Mouse (Mus musculus) MEL (cell line): ENCODE results near the gene Acox3. TPM values are rescaled to one million over a fixed set of nuclear protein-coding genes. Genes with fewer than 3 reads are reported as not detected.

ENCODE experiments used
- DNase-seq: peaks from one replicate; pipeline ENCODE4 v3.0.0; 2011; ENCODE audit warnings: low read depth, low spot score
- H3K27ac ChIP-seq: 2 replicates; pipeline ENCODE4 v1.5.1; 2012; ENCODE audit warnings: low read depth, mild to moderate bottlenecking, control low read depth, low read length, moderate library complexity; ENCODE audit not compliant: control insufficient read depth
- H3K27me3 ChIP-seq, 2 experiments: fragments of 150-350 bp in 1 of 2; sonication (generic) in 1 of 2; 2 replicates each; pipeline ENCODE4 v1.6.1; 2012; ENCODE audit warnings: low read length in 2 of 2, mild to moderate bottlenecking in 2 of 2, improper control_type of control experiment in 1 of 2, moderate library complexity in 1 of 2; ENCODE audit not compliant: insufficient read depth in 2 of 2, control insufficient read depth in 1 of 2
- H3K36me3 ChIP-seq, 2 experiments: 2 replicates each; pipeline ENCODE4 v1.6.1; 2012 to 2014; ENCODE audit warnings: low read length in 2 of 2, improper control_type of control experiment in 1 of 2, inconsistent platforms in 1 of 2, mild to moderate bottlenecking in 1 of 2; ENCODE audit not compliant: insufficient read depth in 2 of 2, control insufficient read depth in 1 of 2
- H3K4me1 ChIP-seq, 2 experiments: fragments of 150-350 bp in 1 of 2; sonication (generic) in 1 of 2; 2 replicates each; pipeline ENCODE4 v1.6.1; 2012; ENCODE audit warnings: low read length in 2 of 2, improper control_type of control experiment in 1 of 2, mild to moderate bottlenecking in 1 of 2; ENCODE audit not compliant: insufficient read depth in 2 of 2, control insufficient read depth in 1 of 2
- H3K4me3 ChIP-seq, 2 experiments: fragments of 150-350 bp in 1 of 2; sonication (generic) in 1 of 2; 2 replicates each; pipeline ENCODE4 v1.5.1; 2012; ENCODE audit warnings: low read depth in 2 of 2, low read length in 2 of 2, mild to moderate bottlenecking in 2 of 2, moderate library complexity in 2 of 2, control low read depth in 1 of 2, improper control_type of control experiment in 1 of 2; ENCODE audit not compliant: control insufficient read depth in 1 of 2, insufficient read depth in 1 of 2
- H3K79me2 ChIP-seq: 2 replicates; pipeline ENCODE4 v1.6.1; 2012; ENCODE audit warnings: mild to moderate bottlenecking, low read length, moderate library complexity; ENCODE audit not compliant: control insufficient read depth, poor library complexity, insufficient read depth
- H3K9ac ChIP-seq: 2 replicates; pipeline ENCODE4 v1.6.1; 2012; ENCODE audit warnings: low read depth, mild to moderate bottlenecking, control low read depth, low read length, moderate library complexity; ENCODE audit not compliant: control insufficient read depth, poor library complexity, severe bottlenecking
- H3K9me3 ChIP-seq: fragments of 150-350 bp; sonication (generic); replicated peaks from 2 replicates; pipeline ENCODE4 v1.6.1; 2012; ENCODE audit warnings: mild to moderate bottlenecking, low read length, improper control_type of control experiment, moderate library complexity; ENCODE audit not compliant: insufficient read depth
- BHLHE40 ChIP-seq: IDR thresholded peaks from 2 replicates; pipeline ENCODE4 v1.6.1; 2012; ENCODE audit warnings: low read depth, mild to moderate bottlenecking, inconsistent platforms, low read length, improper control_type of control experiment, borderline replicate concordance
- CHD1 ChIP-seq: IDR thresholded peaks from 2 replicates; pipeline ENCODE4 v1.6.1; 2012; ENCODE audit warnings: low read depth, mild to moderate bottlenecking, inconsistent platforms, low read length, improper control_type of control experiment
- ELF1 ChIP-seq: IDR thresholded peaks from 2 replicates; pipeline ENCODE4 v1.6.1; 2014; ENCODE audit warnings: low read depth, mild to moderate bottlenecking, inconsistent platforms, low read length, improper control_type of control experiment, moderate library complexity
- EP300 ChIP-seq, 2 experiments: IDR thresholded peaks; 2 replicates each; pipeline ENCODE4 v1.6.1; 2011; ENCODE audit warnings: improper control_type of control experiment in 2 of 2, low read length in 2 of 2, low read depth in 1 of 2, mild to moderate bottlenecking in 1 of 2
- GATA1 ChIP-seq: IDR thresholded peaks from 2 replicates; pipeline ENCODE4 v1.6.1; 2011; ENCODE audit warnings: low read depth, low read length, improper control_type of control experiment
- HCFC1 ChIP-seq: IDR thresholded peaks from 2 replicates; pipeline ENCODE4 v1.6.1; 2012; ENCODE audit warnings: low read depth, mild to moderate bottlenecking, inconsistent platforms, low read length, improper control_type of control experiment, moderate library complexity
- KAT2A ChIP-seq: conservative IDR thresholded peaks from 2 replicates; pipeline ENCODE4 v1.6.1; 2012; ENCODE audit warnings: low read depth, low read length, improper control_type of control experiment, inconsistent platforms
- MAX ChIP-seq: IDR thresholded peaks from 2 replicates; pipeline ENCODE4 v1.6.1; 2011; ENCODE audit warnings: low read length, improper control_type of control experiment
- MXI1 ChIP-seq: IDR thresholded peaks from 2 replicates; pipeline ENCODE4 v1.6.1; 2011; ENCODE audit warnings: mild to moderate bottlenecking, low read depth, low read length, improper control_type of control experiment
- NRF1 ChIP-seq: IDR thresholded peaks from 2 replicates; pipeline ENCODE4 v1.6.1; 2014; ENCODE audit warnings: low read depth, mild to moderate bottlenecking, inconsistent platforms, low read length, improper control_type of control experiment, moderate library complexity; ENCODE audit not compliant: poor library complexity, insufficient read depth, severe bottlenecking
- POLR2A ChIP-seq, 2 experiments: IDR thresholded peaks; 2 replicates each; pipeline ENCODE4 v1.6.1; 2011 to 2012; ENCODE audit warnings: low read length in 2 of 2, mild to moderate bottlenecking in 2 of 2, control low read depth in 1 of 2, improper control_type of control experiment in 1 of 2, low read depth in 1 of 2, moderate library complexity in 1 of 2; ENCODE audit not compliant: control insufficient read depth in 1 of 2, insufficient read depth in 1 of 2, poor library complexity in 1 of 2
- POLR2AphosphoS2 ChIP-seq: IDR thresholded peaks from 2 replicates; pipeline ENCODE4 v1.6.1; 2011; ENCODE audit warnings: low read length, improper control_type of control experiment
- POLR2AphosphoS5 ChIP-seq: IDR thresholded peaks from 2 replicates; pipeline ENCODE4 v1.6.1; 2012; ENCODE audit warnings: low read depth, borderline replicate concordance, mild to moderate bottlenecking, inconsistent platforms, low read length, moderate library complexity, mixed read lengths
- RAD21 ChIP-seq: IDR thresholded peaks from 2 replicates; pipeline ENCODE4 v1.6.1; 2011; ENCODE audit warnings: mild to moderate bottlenecking, low read depth, low read length, improper control_type of control experiment
- RCOR1 ChIP-seq: IDR thresholded peaks from 2 replicates; pipeline ENCODE4 v1.6.1; 2012; ENCODE audit warnings: low read depth, mild to moderate bottlenecking, inconsistent platforms, low read length, improper control_type of control experiment
- SIN3A ChIP-seq: IDR thresholded peaks from 2 replicates; pipeline ENCODE4 v1.6.1; 2012; ENCODE audit warnings: low read length, improper control_type of control experiment, inconsistent platforms
- TCF12 ChIP-seq: IDR thresholded peaks from 2 replicates; pipeline ENCODE4 v1.6.1; 2014; ENCODE audit warnings: low read depth, mild to moderate bottlenecking, inconsistent platforms, low read length, improper control_type of control experiment, moderate library complexity
- UBTF ChIP-seq: IDR thresholded peaks from 2 replicates; pipeline ENCODE4 v1.6.1; 2012; ENCODE audit warnings: low read depth, mild to moderate bottlenecking, inconsistent platforms, low read length, improper control_type of control experiment, moderate library complexity, borderline replicate concordance; ENCODE audit not compliant: insufficient read depth
- USF1 ChIP-seq: IDR thresholded peaks from 2 replicates; pipeline ENCODE4 v1.6.1; 2014; ENCODE audit warnings: low read depth, mild to moderate bottlenecking, inconsistent platforms, low read length, improper control_type of control experiment, moderate library complexity
- USF2 ChIP-seq, 2 experiments: IDR thresholded peaks; 2 replicates each; pipeline ENCODE4 v1.6.1; 2011 to 2012; ENCODE audit warnings: improper control_type of control experiment in 2 of 2, low read length in 2 of 2, borderline replicate concordance in 1 of 2, inconsistent platforms in 1 of 2, low read depth in 1 of 2, mild to moderate bottlenecking in 1 of 2; ENCODE audit not compliant: insufficient read depth in 1 of 2
- ZKSCAN1 ChIP-seq: IDR thresholded peaks from 2 replicates; pipeline ENCODE4 v1.6.1; 2012; ENCODE audit warnings: low read depth, mild to moderate bottlenecking, inconsistent platforms, low read length, improper control_type of control experiment, moderate library complexity
- polyA plus RNA-seq, 2 experiments: library from polyadenylated mRNA; stranded (reverse) in 1 of 2; unstranded in 1 of 2; fragments of >175 nt in 1 of 2; fragments of >200 nt in 1 of 2; gene quantifications; 2 replicates each; pipeline versions ENCODE4 v1.2.1 to v1.2.4; 2012; ENCODE audit warnings: low replicate concordance in 2 of 2, low read depth in 1 of 2; ENCODE audit not compliant: insufficient read length in 2 of 2, insufficient read depth in 1 of 2, missing spikeins in 1 of 2
- total RNA-seq: library from RNA; depleted of rRNA; stranded (reverse); fragments of 300-350 nt; gene quantifications from 2 replicates; pipeline ENCODE4 v1.2.3, GENCODE M21; 2012

Gene Acox3
- total and polyA plus RNA-seq, 3 experiments = 6.5 to 11.4 TPM; not detected in 1

GRCm38 (mm10) chr5:35641961-35642584 is 59.2 kb downstream of the Acox3 start:
- no peak overlapping the region for H3K27ac ChIP-seq
- H3K4me3 ChIP-seq = no peak overlapping the region
- no peaks in the 10 kb centered on the region for H3K4me1 ChIP-seq
- H3K36me3 ChIP-seq = no peaks in the 10 kb centered on the region
- no peak for DNase-seq
- H3K9ac ChIP-seq = no peak overlapping the region
- no peaks in the 10 kb centered on the region for H3K79me2 ChIP-seq
- TF ChIP-seq ELF1 = no peak
- no peak for TF ChIP-seq KAT2A
- no peak for TF ChIP-seq POLR2AphosphoS2
- TF ChIP-seq HCFC1 = no peak
- TF ChIP-seq USF1 = no peak
- no peak for TF ChIP-seq MAX
- no peaks in the 10 kb centered on the region; the same call in 1 of the 2 replicates for H3K9me3 ChIP-seq
- H3K27me3 ChIP-seq = no peaks in the 10 kb centered on the region

GRCm38 (mm10) chr5:35643401-35644048 is 60.7 kb downstream of the Acox3 start:
- no peak for DNase-seq
- no peaks in the 10 kb centered on the region for H3K36me3 ChIP-seq
- H3K4me1 ChIP-seq = no peaks in the 10 kb centered on the region
- no peak overlapping the region for H3K9ac ChIP-seq
- TF ChIP-seq MXI1 = no peak
- no peak overlapping the region for H3K27ac ChIP-seq
- H3K9me3 ChIP-seq = no peaks in the 10 kb centered on the region; the same call in 1 of the 2 replicates
- no peak overlapping the region for H3K4me3 ChIP-seq
- H3K27me3 ChIP-seq = no peaks in the 10 kb centered on the region
- no peaks in the 10 kb centered on the region for H3K79me2 ChIP-seq

- Histone ChIP-seq H3K4me3 (no peak overlapping the region), H3K27me3 (no peaks in the 10 kb centered on the region), H3K4me1 (no peaks in the 10 kb centered on the region), H3K36me3 (no peaks in the 10 kb centered on the region), H3K27ac (no peak overlapping the region), H3K79me2 (no peaks in the 10 kb centered on the region), H3K9ac (no peak overlapping the region), H3K9me3 (no peaks in the 10 kb centered on the region; the same call in 1 of the 2 replicates)
- no peak for TF ChIP-seq SIN3A
- TF ChIP-seq RCOR1 = no peak
- no peak for TF ChIP-seq BHLHE40
- TF ChIP-seq CHD1 = no peak
- no peak for TF ChIP-seq EP300 (IDR thresholded peaks at IDR 0.05; ENCODE audit: low read depth in 1 of 2, low read length in 2 of 2)
- no peak for TF ChIP-seq RAD21
- no peak for TF ChIP-seq NRF1
- no peak for TF ChIP-seq UBTF
- no peak for TF ChIP-seq KAT2A
- TF ChIP-seq ELF1 = no peak
- no peak for TF ChIP-seq ZKSCAN1
- TF ChIP-seq HCFC1 = no peak
- no peak for TF ChIP-seq POLR2A (IDR thresholded peaks at IDR 0.05; ENCODE audit: control insufficient read depth in 1 of 2, insufficient read depth in 1 of 2, low read depth in 1 of 2, low read length in 2 of 2, poor library complexity in 1 of 2)
- no peak for TF ChIP-seq USF1
- no peak for TF ChIP-seq GATA1
- no peak for TF ChIP-seq USF2 (IDR thresholded peaks at IDR 0.05; ENCODE audit: borderline replicate concordance in 1 of 2, insufficient read depth in 1 of 2, low read depth in 1 of 2, low read length in 2 of 2)
- TF ChIP-seq POLR2AphosphoS5 = no peak
- TF ChIP-seq TCF12 = no peak
- no peak for DNase-seq
These were observed 61.2 kb downstream of the Acox3 start for GRCm38 (mm10) chr5:35644082-35644481.
